Mouse (Mus musculus) kidney, adult 2 months (tissue): ENCODE data around the gene Wnt5b.

Experiments
- CTCF ChIP-seq: fragments of 200-500 bp; conservative IDR thresholded peaks from 2 replicates; pipeline ENCODE4 v1.5.1; 2011; ENCODE audit warnings: low read depth, mild to moderate bottlenecking, control low read depth, low read length, moderate library complexity, mixed read lengths; ENCODE audit not compliant: insufficient read depth, insufficient read length
- POLR2A ChIP-seq: fragments of 200-500 bp; IDR thresholded peaks from one replicate; pipeline ENCODE4 v1.6.1; 2011; ENCODE audit warnings: low read depth, low read length, control low read depth

GRCm38 (mm10) chr6:119583165-119583564 is 39.0 kb upstream of the Wnt5b start:
- TF ChIP-seq CTCF (no peak), POLR2A (no peak)
